ENCODE assay signal across 10 mouse cellular contexts in the genomic region with DNA sequence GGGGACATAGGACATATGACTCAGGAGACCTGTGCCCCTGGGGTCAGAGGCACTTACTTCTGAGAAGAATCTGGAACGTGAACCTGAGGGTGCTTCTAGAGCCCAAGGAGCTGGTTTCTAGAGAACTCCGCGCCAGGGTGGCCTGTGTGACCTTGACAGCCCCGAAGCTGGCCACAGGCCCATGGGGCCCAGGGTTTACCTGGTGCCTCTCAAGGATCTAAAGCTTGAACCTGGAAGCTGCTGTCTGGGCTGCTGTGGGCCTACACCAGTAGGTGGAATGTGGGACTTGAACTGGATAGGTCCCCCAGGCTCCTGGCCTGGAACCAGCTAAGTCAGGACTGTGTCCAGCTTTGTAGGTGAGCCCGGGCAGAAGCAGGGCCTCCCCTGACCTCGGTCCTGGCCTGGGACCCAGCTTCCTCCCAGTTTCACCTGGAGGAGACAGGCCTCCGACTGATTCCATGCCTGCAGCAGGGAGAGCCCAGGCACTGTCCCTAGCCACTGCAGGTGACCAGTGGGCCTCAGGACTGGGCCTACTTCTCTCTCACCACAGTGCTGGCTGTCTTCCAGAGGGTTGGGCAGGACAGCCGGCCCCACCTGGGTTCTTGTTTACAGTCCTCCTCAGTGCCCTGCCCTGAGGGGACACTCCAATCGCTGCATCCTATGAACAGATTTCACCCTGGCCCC. TPM values are rescaled to one million over a fixed set of nuclear protein-coding genes. Genes with fewer than 3 reads are reported as not detected.
A peak's percentile ranks its signal among the peaks of the same experiment; 100 is the strongest.
DNase-seq lines count a peak whose midpoint lies in the region; ATAC-seq and TF ChIP-seq lines count a peak whose summit lies in the region.
"Had no signal": no experiment of that assay in that cellular context is flagged by ENCODE, and none has a peak within 500 bp of the region (broad histone marks: within the 10 kb centered on the region; RNA-seq: fewer than 3 reads in every experiment).

No protein-coding gene starts in this region.

- ATAC-seq in forebrain, embryonic 13.5 days = no peak
- no peak for ATAC-seq in midbrain, embryonic 15.5 days (replicated peaks)
- ATAC-seq in midbrain, embryonic 16.5 days = no peak
- ATAC-seq in liver, embryonic 14.5 days (ENCODE audit: insufficient read depth) = peak; percentile 53

- WGBS in forebrain, embryonic 13.5 days = 87% methylated on average over 9 of the region's 9 CpGs
- WGBS in forebrain, embryonic 10.5 days = 91% methylated on average over 9 of the region's 9 CpGs
- WGBS in midbrain, embryonic 15.5 days = 84% methylated on average over 9 of the region's 9 CpGs
- WGBS in midbrain, embryonic 16.5 days = 84% methylated on average over 9 of the region's 9 CpGs
- 73% methylated on average over 9 of the region's 9 CpGs for WGBS in liver, embryonic 14.5 days (ENCODE audit: insufficient replicate concordance)

- H3K36me3 ChIP-seq in forebrain, embryonic 13.5 days (ENCODE audit: poor library complexity, severe bottlenecking) = peaks cover 46% of the 10 kb centered on the region
- H3K36me3 ChIP-seq in forebrain, embryonic 10.5 days (replicated peaks) = peaks cover 66% of the 10 kb centered on the region
- peaks cover 21% of the 10 kb centered on the region for H3K36me3 ChIP-seq in midbrain, embryonic 15.5 days (replicated peaks)
- H3K36me3 ChIP-seq in midbrain, embryonic 16.5 days (ENCODE audit: control insufficient read depth, insufficient read depth, low read length) = peaks cover 17% of the 10 kb centered on the region
- H3K36me3 ChIP-seq in liver, embryonic 14.5 days (replicated peaks; ENCODE audit: control insufficient read depth, insufficient read depth, low read depth) = no peaks in the 10 kb centered on the region

- H3K27me3 ChIP-seq in forebrain, embryonic 13.5 days = no peaks in the 10 kb centered on the region
- no peaks in the 10 kb centered on the region for H3K27me3 ChIP-seq in forebrain, embryonic 10.5 days (ENCODE audit: poor library complexity, severe bottlenecking)
- H3K27me3 ChIP-seq in midbrain, embryonic 15.5 days (replicated peaks) = no peaks in the 10 kb centered on the region
- no peaks in the 10 kb centered on the region for H3K27me3 ChIP-seq in midbrain, embryonic 16.5 days (ENCODE audit: control insufficient read depth, insufficient read depth, low read depth, low read length)
- no peaks in the 10 kb centered on the region for H3K27me3 ChIP-seq in liver, embryonic 14.5 days (ENCODE audit: control insufficient read depth, insufficient read depth, low read length)
- H3K27me3 ChIP-seq: limb, embryonic 15.5 days had no signal

- TF ChIP-seq CTCF in liver, embryonic 14.5 days (IDR thresholded peaks at IDR 0.05; ENCODE audit: low read depth) = no peak

- 0 out of 2 replicates have a peak overlapping the region, but pooled peaks have one; percentile 35 for H3K27ac ChIP-seq in forebrain, embryonic 13.5 days
- H3K27ac ChIP-seq in forebrain, embryonic 10.5 days = no peak overlapping the region; the same call in 1 of the 2 replicates
- H3K27ac ChIP-seq in midbrain, embryonic 15.5 days = 0 out of 2 replicates have a peak overlapping the region, but pooled peaks have one; percentile 9
- no peak overlapping the region for H3K27ac ChIP-seq in midbrain, embryonic 16.5 days (ENCODE audit: low read length)
- no peak overlapping the region for H3K27ac ChIP-seq in liver, embryonic 14.5 days
- H3K27ac ChIP-seq: limb, embryonic 15.5 days had no signal

- DNase-seq in forebrain, embryonic 10.5 days (ENCODE audit: extremely low spot score, low spot score) = no peak
- no peak for DNase-seq in liver, embryonic 14.5 days (ENCODE audit: low read depth in 3 of 3, low spot score in 3 of 3)
- peak; percentile 77 for DNase-seq in yolk sac, embryonic 10.5 days (ENCODE audit: low spot score)
- DNase-seq in left cerebral cortex, postnatal 36 days (ENCODE audit: low spot score in 2 of 2) = no peak
- no peak for DNase-seq in embryo, embryonic 9.5 days (ENCODE audit: extremely low spot score)
- DNase-seq: embryo, embryonic 11 days had no signal

- H3K4me3 ChIP-seq in forebrain, embryonic 13.5 days = no peak overlapping the region
- H3K4me3 ChIP-seq in forebrain, embryonic 10.5 days = no peak overlapping the region
- no peak overlapping the region for H3K4me3 ChIP-seq in midbrain, embryonic 15.5 days
- H3K4me3 ChIP-seq in midbrain, embryonic 16.5 days (ENCODE audit: low read depth, low read length) = no peak overlapping the region
- no peak overlapping the region for H3K4me3 ChIP-seq in liver, embryonic 14.5 days (ENCODE audit: insufficient read depth in 1 of 2, low read depth in 2 of 2, low read length in 2 of 2)
- H3K4me3 ChIP-seq: limb, embryonic 15.5 days had no signal

- H3K9me3 ChIP-seq in forebrain, embryonic 13.5 days (replicated peaks) = no peaks in the 10 kb centered on the region
- no peaks in the 10 kb centered on the region for H3K9me3 ChIP-seq in forebrain, embryonic 10.5 days
- H3K9me3 ChIP-seq in midbrain, embryonic 15.5 days = no peaks in the 10 kb centered on the region
- H3K9me3 ChIP-seq in midbrain, embryonic 16.5 days (replicated peaks; ENCODE audit: control insufficient read depth, low read length, poor library complexity, severe bottlenecking) = no peaks in the 10 kb centered on the region
- H3K9me3 ChIP-seq in liver, embryonic 14.5 days (ENCODE audit: control insufficient read depth, low read length) = no peaks in the 10 kb centered on the region
- H3K9me3 ChIP-seq: limb, embryonic 15.5 days had no signal

- TF ChIP-seq EP300 in liver, embryonic 14.5 days (IDR thresholded peaks at IDR 0.05; ENCODE audit: low read depth) = no peak

- H3K4me1 ChIP-seq in forebrain, embryonic 13.5 days = peaks cover 39% of the 10 kb centered on the region
- peaks cover 44% of the 10 kb centered on the region for H3K4me1 ChIP-seq in forebrain, embryonic 10.5 days
- H3K4me1 ChIP-seq in midbrain, embryonic 15.5 days = peaks cover 36% of the 10 kb centered on the region
- H3K4me1 ChIP-seq in midbrain, embryonic 16.5 days (ENCODE audit: control insufficient read depth, insufficient read depth, low read length) = peaks cover 19% of the 10 kb centered on the region
- H3K4me1 ChIP-seq in liver, embryonic 14.5 days (replicated peaks; ENCODE audit: control insufficient read depth in 2 of 2, insufficient read depth in 2 of 2, low read length in 1 of 2) = peaks cover 0 to 3% of the 10 kb centered on the region in 2 experiments; a peak in 2 of 4 replicates

- intact Hi-C loops in left cerebral cortex, postnatal 36 days (cut with DNase I) = no loop called here

- peak overlapping the region; percentile 16; the same call in 1 of the 2 replicates for H3K9ac ChIP-seq in forebrain, embryonic 13.5 days
- no peak overlapping the region for H3K9ac ChIP-seq in midbrain, embryonic 15.5 days
- no peak overlapping the region for H3K9ac ChIP-seq in midbrain, embryonic 16.5 days (ENCODE audit: low read depth, low read length)
- H3K9ac ChIP-seq in liver, embryonic 14.5 days (replicated peaks) = no peak overlapping the region
- H3K9ac ChIP-seq: limb, embryonic 15.5 days had no signal

- H3K4me2 ChIP-seq in forebrain, embryonic 13.5 days = no peak overlapping the region
- H3K4me2 ChIP-seq in midbrain, embryonic 15.5 days = no peak overlapping the region
- H3K4me2 ChIP-seq in midbrain, embryonic 16.5 days (ENCODE audit: low read length) = no peak overlapping the region
- H3K4me2 ChIP-seq in liver, embryonic 14.5 days (ENCODE audit: low read depth) = no peak overlapping the region
- H3K4me2 ChIP-seq: limb, embryonic 15.5 days had no signal

RNA-seq across cellular contexts. Expression of gene Pheta1, which starts 4.7 kb away (rescaled TPM):
- polyA plus RNA-seq in forebrain, embryonic 13.5 days (2015; fragmentation: Nextera tagmentation; extraction: Ambion mirVana) = 46.8 and 50.7 TPM in 2 replicates
- 45.3 and 47.8 TPM in 2 replicates for polyA plus RNA-seq in forebrain, embryonic 10.5 days (2016; fragmentation: Nextera tagmentation; extraction: Ambion mirVana)
- polyA plus RNA-seq in midbrain, embryonic 15.5 days (2015; fragmentation: Nextera tagmentation; extraction: Ambion mirVana) = 55.4 and 55.5 TPM in 2 replicates
- polyA plus RNA-seq in midbrain, embryonic 16.5 days (2015; fragmentation: Nextera tagmentation; extraction: Ambion mirVana) = 43.4 and 51.3 TPM in 2 replicates
- polyA plus RNA-seq in liver, embryonic 14.5 days (2012; rRNA removed) = 2.4 and 2.8 TPM in 2 replicates
- 2.4 and 2.6 TPM in 2 replicates for polyA plus RNA-seq in liver, embryonic 14.5 days (2014; fragmentation: Nextera tagmentation; extraction: Ambion mirVana)
- 10 to 100 TPM in 1 of 2 experiments, 1 to 10 TPM in 1; 9.1 to 11.4 TPM for total RNA-seq in left cerebral cortex, postnatal 36 days (2021)

RNA-seq across cellular contexts. Expression of gene Sh2b3, which starts 16.1 kb away (rescaled TPM):
- 4.7 and 4.8 TPM in 2 replicates for polyA plus RNA-seq in forebrain, embryonic 13.5 days (2015; fragmentation: Nextera tagmentation; extraction: Ambion mirVana)
- 5.4 and 5.5 TPM in 2 replicates for polyA plus RNA-seq in forebrain, embryonic 10.5 days (2016; fragmentation: Nextera tagmentation; extraction: Ambion mirVana)
- polyA plus RNA-seq in midbrain, embryonic 15.5 days (2015; fragmentation: Nextera tagmentation; extraction: Ambion mirVana) = 7.7 and 8.2 TPM in 2 replicates
- 6.1 and 6.7 TPM in 2 replicates for polyA plus RNA-seq in midbrain, embryonic 16.5 days (2015; fragmentation: Nextera tagmentation; extraction: Ambion mirVana)
- 7.2 and 8.6 TPM in 2 replicates for polyA plus RNA-seq in liver, embryonic 14.5 days (2012; rRNA removed)
- 5.4 and 5.6 TPM in 2 replicates for polyA plus RNA-seq in liver, embryonic 14.5 days (2014; fragmentation: Nextera tagmentation; extraction: Ambion mirVana)
- 10 to 100 TPM; 22.0 to 22.5 TPM for total RNA-seq in left cerebral cortex, postnatal 36 days (2021)

Comparison
In these comparisons a context has a peak if more than half of its experiments do, and no peak if none do; other contexts are left out.
1. H3K27ac ChIP-seq: peak in forebrain, embryonic 13.5 days (single experiment) and midbrain, embryonic 15.5 days (single experiment); none in forebrain, embryonic 10.5 days (single experiment), midbrain, embryonic 16.5 days (single experiment) and liver, embryonic 14.5 days (single experiment).
2. RNA of gene Pheta1, which starts 4.7 kb away (polyA plus RNA-seq): 55.4 to 55.5 TPM in midbrain, embryonic 15.5 days, 46.8 to 50.7 TPM in forebrain, embryonic 13.5 days, 45.3 to 47.8 TPM in forebrain, embryonic 10.5 days and 43.4 to 51.3 TPM in midbrain, embryonic 16.5 days; 2.4 to 2.8 TPM in liver, embryonic 14.5 days; every median in the first group is over 10 times any median in the second.